Mouse (Mus musculus) regulatory T cell (primary cell): ENCODE results near the gene Nupr1l.

Experiments
- in situ Hi-C: fragments of 300-600 bp; cut with MboI, MseI; formaldehyde crosslinking; loops from one replicate; pipeline ENCODE4 v1.15.1; 2025; ENCODE audit warnings: high pct_unique_total_duplicates

The Nupr1l gene

DNA sequence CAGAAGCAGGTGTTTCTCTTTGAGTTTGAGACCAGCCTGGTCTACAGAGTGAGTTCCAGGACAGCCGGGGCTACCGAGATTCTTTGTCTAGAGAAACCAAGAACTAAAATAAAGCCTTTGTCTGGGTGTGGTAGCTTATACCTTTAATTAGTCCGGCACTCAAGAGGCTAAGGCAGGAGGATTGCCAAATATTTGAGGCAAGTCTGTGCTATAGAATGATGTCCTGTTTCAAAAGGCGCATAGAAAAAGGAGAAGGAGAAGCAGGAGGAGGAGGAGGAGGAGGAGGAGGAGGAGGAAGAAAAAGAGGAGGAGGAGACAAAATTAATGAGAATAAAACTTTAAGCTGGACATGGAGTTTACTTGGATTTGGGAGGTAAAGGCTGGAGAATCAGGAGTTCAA lies 54.9 kb downstream of the Nupr1l start:
- in situ Hi-C loops = no loop called here
